Mouse (Mus musculus) T-helper 1 cell (primary cell): ENCODE results near the gene Cebpb.

ENCODE experiments used
- in situ Hi-C: fragments of 300-600 bp; cut with MboI, MseI; formaldehyde crosslinking; loops from one replicate; pipeline ENCODE4 v1.15.1; 2025; ENCODE audit warnings: high pct_unique_total_duplicates

Gene Cebpb

DNA sequence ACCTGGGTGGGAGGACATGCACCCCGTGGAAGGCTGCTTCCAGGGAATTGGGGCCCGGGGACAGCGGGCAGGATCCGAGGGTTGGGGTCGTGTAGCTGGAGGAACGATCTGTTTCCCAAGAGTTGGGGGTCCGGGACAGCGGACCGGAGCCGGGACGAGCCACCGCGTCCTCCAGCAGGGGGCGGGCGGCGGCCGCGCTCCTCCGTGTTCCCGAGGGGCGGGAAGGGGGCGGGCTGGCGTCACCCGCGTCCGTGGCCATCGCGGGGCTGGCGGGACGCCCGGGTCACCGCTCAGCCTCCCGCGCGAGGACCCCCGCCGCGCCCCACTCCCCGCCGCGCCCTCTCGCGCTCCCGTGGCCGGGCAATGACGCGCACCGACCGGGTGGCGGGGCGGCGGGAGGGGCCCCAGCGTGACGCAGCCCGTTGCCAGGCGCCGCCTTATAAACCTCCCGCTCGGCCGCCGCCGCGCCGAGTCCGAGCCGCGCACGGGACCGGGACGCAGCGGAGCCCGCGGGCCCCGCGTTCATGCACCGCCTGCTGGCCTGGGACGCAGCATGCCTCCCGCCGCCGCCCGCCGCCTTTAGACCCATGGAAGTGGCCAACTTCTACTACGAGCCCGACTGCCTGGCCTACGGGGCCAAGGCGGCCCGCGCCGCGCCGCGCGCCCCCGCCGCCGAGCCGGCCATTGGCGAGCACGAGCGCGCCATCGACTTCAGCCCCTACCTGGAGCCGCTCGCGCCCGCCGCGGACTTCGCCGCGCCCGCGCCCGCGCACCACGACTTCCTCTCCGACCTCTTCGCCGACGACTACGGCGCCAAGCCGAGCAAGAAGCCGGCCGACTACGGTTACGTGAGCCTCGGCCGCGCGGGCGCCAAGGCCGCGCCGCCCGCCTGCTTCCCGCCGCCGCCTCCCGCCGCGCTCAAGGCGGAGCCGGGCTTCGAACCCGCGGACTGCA lies at the start of gene Cebpb:
Cebpb (plus strand) TSS at position 418 of the 954 bp plus-strand sequence.
- in situ Hi-C loops = loop anchor here (5.0 kb wide), 1 partner anchor 209 kb away; no protein-coding TSS in a partner anchor

DNA sequence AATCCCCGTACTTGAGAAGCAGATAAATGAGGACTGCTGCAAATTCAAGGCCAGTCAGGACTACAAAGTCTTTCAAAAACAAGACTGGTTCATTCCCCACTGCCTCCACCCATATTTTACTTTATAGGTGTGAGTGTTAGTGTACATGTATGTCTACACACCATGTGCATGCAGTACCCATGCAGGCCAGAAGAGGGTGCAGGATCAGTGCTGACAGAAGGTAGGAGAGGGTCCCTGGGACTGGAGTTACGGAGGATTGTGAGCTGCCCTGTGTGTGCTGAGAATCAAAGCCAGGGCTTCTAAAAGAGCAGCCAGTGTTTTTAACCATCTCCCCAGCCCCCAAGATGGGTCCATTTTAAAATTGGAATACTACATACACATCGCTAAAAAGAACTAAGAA lies 48.4 kb upstream of the Cebpb start:
- in situ Hi-C loops = loop anchor here (5.0 kb wide), 1 partner anchor 37 kb away; no protein-coding TSS in a partner anchor

DNA sequence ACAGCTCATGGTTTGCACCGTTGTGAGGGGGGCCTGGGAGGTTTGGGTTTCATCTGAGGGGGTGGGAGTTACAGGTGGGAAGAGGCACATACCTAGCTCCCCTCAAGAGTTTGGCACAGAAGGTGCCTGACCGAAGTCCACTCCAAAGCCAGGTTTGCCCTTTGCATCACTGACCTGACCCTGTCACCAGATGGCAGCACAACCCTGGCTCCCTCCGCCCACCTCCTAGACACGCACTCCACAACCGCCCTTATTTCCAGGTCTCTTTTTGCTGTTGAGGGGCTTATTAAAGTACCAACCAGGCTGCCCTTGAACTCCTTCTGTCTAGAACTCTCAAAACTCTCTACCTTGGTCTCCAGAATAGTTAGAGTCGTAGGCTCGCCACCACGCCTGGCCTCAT lies 47.4 kb upstream of the Cebpb start:
- in situ Hi-C loops = loop anchor here (5.0 kb wide), 1 partner anchor 36 kb away; no protein-coding TSS in a partner anchor

DNA sequence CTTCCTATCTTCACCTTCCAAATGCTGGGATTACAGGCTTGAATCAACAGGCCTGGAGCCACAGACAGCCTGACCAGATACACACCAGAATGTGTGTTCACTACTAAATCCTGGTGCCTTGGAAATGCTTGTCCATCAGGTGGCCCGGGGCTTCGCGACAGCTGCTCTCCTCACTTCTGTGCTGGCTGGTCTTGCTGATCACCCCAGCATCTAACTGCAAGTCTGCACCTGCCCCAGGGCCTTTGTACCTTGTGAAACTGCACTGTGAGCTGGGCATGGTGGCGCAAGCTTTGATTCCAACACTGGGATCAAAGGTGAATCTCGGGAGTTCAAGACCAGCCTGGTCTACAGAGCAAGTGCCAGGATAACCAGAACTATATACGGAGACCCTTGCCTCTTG lies 46.6 kb upstream of the Cebpb start:
- in situ Hi-C loops = loop anchor here (5.0 kb wide), 1 partner anchor 35 kb away; no protein-coding TSS in a partner anchor

DNA sequence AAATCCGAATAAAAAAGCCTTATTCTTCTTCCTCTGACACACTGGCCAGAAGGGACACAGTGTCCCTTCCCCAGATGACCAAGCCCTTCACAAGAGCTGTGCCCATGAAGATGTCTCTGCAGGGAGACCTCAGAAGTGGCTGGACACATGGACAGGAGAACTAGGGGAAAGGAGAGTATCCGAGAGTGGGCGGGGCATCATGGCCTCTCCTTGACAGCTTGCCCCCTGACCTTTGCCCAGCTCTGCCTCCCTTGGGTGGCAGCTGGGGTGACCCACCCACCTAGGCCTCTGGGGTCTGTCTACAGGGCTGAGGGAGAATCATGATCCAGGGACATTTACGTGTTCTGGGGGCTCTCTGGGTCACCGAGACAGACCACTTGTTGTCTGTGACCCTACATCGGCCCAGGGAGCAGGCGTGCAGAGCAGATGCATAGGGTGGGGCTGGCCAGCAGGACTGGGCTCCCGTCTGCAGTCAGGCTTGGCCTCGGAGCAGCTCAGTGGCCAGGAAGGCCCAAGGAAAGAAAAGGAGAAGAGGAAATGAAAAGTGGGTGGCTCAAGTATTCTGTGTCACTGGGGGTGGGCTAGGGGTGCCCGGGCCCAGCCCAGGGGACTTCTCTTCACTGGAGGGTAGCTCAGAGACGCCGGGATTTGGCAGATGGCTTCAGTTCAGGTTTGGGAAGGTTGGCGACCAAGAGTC lies 45.2 kb upstream of the Cebpb start:
- in situ Hi-C loops = loop anchor here (5.0 kb wide), 1 partner anchor 34 kb away; no protein-coding TSS in a partner anchor

DNA sequence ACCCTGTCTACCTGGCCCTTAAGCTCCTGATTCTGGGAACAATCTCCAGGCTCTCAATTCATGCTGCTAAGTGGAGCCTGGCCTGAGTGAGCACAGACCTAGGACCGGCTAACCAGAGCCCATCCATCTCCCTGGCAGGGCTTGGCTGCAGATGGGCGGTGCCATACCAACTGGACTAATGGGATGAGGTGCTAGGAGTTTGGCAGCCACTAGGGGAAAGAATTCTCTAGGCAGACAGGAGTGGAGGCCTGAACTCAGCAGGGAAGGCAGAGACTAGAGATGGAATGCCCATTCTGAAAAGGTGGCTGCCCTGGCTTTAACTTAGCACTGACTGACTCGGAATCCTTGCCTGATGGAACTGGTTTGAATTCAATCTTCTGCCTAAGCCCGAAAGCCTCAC lies 42.3 kb upstream of the Cebpb start:
- in situ Hi-C loops = no loop called here

DNA sequence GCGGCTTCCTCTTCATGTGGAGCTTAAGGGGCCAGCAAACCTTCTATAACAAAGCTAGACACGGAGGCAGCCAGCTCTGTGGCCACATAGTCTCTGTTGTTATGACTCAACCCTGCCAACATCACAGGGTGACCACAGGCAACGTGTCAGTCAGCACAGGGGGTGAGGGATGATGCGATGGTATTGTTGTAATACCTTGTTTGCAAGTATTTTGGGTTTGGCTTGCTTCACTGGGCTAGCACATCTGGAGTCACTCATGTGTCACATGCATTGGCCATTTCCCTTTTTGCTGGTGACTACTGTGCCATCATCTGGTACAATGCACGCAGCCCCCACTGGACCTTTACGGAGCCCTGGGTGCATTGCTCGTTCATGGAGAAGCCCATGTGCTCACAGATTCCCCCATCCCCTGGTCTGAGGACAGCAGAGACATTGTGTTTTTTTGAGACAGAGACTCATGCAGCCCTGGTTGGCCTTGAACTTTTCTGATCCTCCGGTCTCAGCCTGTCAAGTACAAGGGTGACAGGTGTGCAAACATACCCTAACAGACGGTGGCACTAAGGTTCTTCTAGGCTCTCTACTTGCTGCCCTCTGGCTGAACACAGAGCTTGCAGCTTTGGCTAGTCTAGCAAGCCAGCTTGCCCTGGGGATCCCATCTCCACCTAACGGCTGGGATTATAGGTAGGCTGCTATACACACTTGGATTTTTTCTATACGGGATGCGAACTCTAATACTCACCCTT lies 39.3 kb upstream of the Cebpb start:
- in situ Hi-C loops = no loop called here

DNA sequence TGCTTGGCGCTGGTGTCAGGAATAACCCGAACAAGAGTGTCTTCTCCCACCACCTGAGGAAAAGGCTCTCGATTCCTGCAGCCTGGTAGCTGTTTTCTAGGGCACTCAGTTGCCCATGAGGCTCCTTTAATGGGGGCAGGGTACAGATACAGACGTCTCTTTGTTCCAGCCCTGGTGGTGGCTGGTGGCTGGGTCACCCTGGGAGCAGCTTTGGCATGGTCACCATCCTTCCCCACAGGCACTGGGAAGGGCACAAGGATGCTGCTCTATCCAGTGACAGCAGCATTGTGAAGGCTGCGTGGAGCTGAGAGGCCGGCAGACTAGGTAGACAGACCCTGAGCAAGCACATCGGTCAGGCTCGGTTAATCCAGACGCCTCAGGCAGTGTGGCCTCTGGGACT lies 37.1 kb upstream of the Cebpb start:
- in situ Hi-C loops = no loop called here

DNA sequence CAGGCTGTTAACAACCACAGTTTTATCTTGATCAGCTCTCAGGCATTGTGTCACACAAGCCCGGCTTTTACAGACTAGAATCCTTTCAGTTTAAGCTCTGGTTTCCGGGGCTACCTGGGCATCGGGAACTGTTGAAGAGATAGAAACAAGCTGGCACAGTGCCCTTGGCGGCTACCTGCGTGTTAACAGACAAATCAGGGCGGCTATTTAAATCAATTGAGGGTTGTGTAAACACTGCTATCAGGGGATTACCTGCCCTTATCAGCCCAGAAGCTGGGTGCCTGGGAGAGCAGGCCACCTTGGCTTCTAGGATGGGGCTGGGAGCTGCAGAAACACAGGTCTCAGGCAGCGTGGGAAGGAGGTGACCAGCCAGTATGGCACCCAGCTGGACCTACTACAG lies 36.0 kb upstream of the Cebpb start:
- in situ Hi-C loops = no loop called here

DNA sequence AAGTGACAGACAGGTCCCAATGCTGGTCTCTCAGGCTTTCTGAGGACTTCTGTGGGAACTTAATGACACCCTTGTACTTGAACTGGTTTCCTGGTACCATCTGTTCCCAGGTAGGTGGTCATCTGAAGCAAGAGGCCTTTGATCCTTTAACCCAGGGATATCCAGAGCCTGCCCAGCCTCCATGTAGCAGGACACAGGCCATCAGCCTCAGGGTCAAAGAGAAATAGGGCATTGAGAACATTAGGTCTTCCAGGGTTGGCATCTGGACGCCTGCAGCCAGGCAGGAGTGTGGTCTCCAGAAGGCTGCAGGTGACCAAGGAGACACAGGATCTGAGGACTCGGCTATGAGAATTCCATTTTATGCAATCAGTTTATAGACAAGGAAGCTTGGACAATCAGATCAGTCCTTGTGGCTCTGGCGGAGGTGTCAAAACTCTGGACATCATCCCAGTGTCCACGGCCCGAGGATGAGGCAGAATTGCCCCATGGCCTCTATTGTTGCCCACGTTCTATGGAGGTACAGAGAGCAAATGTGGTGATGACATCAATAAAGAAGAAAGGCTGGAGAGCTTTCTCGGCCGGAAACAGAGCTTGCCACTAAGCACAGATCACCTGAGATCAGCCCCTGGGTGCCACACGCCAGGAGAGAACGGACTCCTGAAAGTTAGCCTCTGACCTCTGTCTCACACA lies 33.7 kb upstream of the Cebpb start:
- in situ Hi-C loops = no loop called here

DNA sequence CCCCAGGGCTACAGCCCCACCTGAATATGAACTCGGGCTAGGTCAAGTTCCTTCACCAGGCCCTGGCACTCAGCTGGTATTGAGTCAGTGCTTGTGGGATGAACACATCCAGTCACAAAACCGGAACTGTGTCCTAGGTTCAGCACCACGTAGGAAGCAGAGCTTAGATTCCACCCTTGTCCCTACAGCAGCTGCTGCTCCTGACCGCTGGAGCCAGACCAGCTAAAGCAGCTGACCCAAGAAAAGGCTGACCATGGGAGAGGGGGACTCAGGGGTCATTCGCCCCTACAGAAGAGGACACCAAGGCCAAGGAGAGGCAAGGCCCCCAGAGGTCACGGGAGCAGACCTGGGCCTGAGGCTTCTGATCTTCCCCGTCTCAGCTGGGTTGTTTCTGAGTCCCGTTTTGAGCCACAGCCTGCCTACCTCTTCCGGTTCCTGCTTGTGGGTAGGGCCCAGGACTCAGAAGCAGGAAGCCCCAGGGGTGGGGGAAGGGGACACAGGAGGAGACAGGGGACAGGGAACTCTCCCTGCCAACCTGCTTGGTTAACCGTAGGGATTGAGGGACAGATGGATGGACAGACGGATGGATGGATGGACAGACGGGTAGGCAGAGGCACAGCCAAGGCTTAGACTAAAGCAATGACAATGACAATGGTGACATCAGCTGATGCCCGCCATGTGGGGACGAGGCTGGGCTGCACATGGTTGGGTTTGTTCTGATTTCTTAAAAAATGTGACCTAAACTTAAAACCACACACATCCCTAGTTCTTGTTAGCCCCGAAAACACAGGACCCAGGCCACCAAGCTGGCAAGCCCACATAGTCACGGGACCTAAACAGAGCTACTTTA lies 31.9 kb upstream of the Cebpb start:
- in situ Hi-C loops = no loop called here

DNA sequence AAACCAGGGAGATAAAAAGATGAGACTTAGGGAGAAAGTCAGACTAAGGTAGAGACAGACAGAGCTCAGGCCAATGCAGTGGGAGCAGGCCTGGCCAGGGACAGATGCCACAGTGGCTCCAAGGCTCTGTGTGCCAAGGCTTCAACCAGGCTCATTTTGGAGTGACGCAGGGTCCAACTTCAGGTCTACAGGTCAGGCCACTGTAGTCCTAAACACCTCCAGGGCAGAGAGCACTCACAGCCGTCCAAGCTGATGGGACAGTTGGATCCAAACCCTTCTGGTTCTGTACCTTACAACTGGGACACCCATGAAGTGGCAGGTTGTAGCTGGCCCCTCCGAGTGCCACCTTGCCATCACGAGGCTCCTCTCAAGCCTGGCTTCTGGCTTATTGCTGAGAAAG lies 30.7 kb upstream of the Cebpb start:
- in situ Hi-C loops = no loop called here

DNA sequence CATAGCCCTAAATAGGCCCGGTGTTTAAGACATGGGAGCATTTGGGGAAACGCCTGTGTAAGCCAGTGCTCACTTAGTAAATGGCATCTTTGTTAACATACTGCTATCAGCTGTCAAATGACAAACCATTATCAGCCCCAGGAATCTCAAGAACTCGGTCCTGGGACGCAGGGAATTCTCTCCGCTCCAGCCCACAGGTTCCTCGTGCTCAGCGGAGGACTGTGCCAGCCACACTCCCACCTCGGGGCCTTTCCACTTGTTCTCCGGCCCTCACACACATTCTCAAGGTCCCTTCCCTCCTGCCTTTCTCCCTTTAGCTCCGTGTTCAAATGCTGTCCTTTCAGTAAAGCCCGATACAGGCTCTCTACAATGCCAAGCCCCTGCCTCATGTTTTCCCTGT lies 30.0 kb upstream of the Cebpb start:
- in situ Hi-C loops = no loop called here

DNA sequence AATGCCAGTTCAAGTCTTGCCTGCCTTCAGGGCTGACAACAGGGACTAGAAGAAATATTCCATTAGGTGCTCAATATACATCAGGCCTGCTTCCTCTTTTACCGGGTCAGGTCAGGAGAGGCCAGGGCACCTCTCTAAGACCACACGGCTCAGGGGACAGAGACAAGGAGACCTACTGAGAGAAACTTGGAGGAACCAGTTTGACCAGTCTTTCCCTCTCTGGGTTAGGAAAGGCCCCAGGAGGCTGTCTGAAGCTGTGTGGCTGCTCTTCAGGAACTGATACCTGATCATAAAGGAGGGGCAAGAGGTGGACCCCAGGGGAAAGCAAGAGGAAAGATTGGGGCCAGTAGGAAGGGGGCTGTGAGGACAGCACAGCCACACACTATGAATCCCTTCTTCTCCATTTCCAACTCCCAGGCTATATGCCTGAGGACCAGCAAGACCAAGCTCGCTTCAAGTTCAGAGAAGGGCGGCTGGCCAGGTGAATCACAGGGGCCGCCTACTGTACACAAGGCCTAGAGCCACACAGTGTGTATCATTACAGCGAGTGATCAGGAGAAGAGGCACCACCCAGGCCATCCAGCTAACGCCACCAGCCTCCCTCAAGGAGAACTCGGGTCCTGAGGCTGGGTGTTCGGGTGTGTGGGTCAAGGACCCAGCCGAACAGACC lies 29.4 kb upstream of the Cebpb start:
- in situ Hi-C loops = no loop called here

DNA sequence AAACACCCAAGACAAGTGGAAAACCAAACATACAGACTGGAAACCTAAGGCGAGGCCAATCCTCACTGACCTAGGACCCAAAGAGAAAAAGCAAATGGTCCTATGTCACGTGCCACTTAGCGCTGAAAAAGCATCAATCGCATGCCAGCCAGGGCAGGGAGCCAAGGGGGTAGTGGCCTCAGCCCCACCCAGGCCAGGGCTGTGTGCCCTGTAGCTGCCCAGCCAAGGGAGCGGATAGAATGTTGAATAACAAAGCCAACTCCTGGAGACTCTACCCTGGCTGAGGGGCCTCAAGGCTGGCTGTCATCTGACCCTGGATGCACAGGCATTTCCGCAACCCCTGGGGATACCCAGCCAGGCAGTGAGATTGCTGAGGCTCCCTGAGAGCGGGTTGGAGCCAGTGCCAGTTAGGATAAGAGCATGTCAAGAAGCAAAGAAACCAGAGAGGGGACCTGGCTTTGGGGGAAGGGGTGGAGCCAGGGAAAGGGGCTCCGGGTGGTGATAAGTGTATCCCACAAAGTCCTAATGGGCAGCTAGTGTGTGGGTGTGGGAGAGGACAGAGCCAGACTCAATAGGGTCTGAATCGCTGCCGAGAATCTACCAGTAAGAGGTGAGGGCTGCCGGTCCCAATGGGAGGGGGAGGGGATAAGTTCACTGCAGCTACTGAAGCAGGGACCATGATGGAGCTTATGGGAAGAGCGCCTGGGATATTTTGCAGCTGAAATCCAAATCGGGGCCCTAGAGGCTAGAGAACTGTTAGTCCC lies 28.7 kb upstream of the Cebpb start:
- in situ Hi-C loops = no loop called here

DNA sequence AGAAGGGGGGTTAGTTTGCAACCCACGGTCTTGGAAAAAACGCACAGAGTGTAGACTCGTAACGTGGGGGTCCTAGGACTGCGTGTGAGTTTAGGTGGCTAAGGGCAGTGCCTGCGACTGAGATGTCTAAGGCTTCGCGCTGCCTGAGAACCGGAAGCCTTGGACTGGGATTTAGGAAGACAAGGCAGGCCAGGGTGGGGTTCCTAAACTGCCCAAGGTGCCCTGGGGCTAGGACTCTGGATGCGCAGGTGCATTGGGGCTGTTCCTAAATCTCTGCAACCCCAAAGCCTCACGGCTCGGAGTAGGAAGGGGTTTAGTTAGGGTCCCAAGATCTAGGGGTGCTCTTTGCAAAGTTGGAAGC lies 28.1 kb upstream of the Cebpb start:
- in situ Hi-C loops = no loop called here

DNA sequence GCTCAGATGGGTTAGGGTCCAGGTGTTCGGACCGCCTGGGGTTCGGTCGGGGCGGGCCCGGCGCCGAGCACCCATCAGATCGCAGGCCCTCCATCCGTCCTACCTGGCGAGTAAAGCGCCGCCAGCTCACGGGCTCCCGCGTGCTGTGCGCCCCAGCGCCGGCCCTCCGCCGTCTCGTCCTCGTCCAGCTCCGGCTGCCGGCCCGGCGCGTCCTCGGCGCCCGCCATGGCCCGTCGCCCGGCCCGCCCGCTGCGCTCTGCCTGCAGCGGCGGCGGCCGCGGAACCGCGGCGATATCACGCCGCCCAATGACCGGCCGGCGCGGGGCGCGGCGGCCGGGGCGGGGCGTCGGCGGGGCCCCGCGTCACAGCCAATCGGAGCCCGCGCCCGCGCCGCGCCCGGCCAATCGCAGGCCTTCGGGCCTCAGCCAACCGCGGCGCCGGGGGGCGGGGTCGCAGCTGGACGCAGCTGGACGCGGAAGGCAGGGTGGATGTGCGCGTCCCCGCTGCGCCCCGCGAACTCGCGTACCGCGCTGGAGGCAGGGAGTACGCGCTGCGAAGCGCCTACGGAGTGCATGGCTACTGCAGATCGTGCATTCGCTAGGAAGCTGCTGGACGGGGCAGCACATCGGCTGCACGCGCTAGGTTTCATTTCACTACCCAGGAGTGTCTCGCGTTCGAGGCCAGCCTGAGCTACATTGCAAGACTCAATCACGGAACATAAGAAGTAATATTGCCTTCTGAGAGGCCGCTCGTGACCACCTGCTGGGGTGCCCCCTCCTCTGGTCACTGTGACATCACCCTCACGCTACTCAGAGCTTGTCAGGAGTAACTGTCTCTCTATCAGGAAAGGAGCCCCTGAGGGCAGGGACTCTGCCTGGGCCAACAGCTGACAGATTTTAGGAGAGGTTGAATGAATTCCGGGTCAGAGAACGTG lies 27.2 kb upstream of the Cebpb start, which contains the start of gene Gm20431:
Gm20431 (minus strand) TSS at position 227 of the 934 bp plus-strand sequence.
- in situ Hi-C loops = no loop called here

DNA sequence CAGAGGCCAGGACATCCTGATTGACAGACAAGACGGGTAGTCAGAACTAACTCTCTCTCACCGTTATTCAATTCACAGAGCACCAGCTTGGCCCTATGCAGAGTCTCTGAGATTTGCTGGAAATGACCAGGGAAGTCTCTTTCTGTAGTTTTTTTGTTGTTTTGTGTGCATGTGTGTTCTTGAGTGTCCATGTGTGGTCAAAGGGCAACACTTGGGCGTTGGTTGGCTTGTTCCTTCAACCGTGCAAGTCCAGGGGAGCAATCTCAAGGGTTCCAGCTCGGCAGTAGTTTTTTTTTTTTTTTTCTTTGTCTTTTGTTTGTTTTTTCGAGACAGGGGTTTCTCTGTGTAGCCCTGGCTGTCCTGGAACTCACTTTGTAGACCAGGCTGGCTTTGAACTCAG lies 26.0 kb upstream of the Cebpb start:
- in situ Hi-C loops = no loop called here
